Mouse (Mus musculus) stomach, embryonic 15.5 days (tissue): ENCODE results near the gene Nrp1. TPM values are rescaled to one million over a fixed set of nuclear protein-coding genes. Genes with fewer than 3 reads are reported as not detected.

ENCODE experiments used
- ATAC-seq: fragments of 200-750 bp; cut with Nextera tagmentation; 2 replicates; pipeline ENCODE4 v1.8.0; 2017; ENCODE audit warnings: low read depth, moderate number of reproducible peaks, moderate TSS enrichment; ENCODE audit not compliant: insufficient read depth, low FRiP score
- H3K27ac ChIP-seq: fragments of 300-500 bp; sonication (generic); 2 replicates; pipeline ENCODE4 v1.5.1; 2015; ENCODE audit warnings: mild to moderate bottlenecking, inconsistent platforms
- H3K27me3 ChIP-seq: fragments of 300-500 bp; sonication (generic); replicated peaks from 2 replicates; pipeline ENCODE4 v1.6.1; 2015; ENCODE audit warnings: inconsistent platforms
- H3K36me3 ChIP-seq: fragments of 300-500 bp; sonication (generic); 2 replicates; pipeline ENCODE4 v1.6.1; 2015; ENCODE audit warnings: inconsistent platforms
- H3K4me1 ChIP-seq: fragments of 300-500 bp; sonication (generic); 2 replicates; pipeline ENCODE4 v1.6.1; 2015; ENCODE audit warnings: inconsistent platforms
- H3K4me2 ChIP-seq: fragments of 300-500 bp; sonication (generic); 2 replicates; pipeline ENCODE4 v1.6.1; 2015; ENCODE audit warnings: mild to moderate bottlenecking, inconsistent platforms
- H3K4me3 ChIP-seq: fragments of 300-500 bp; sonication (generic); replicated peaks from 2 replicates; pipeline ENCODE4 v1.5.1; 2015; ENCODE audit warnings: inconsistent platforms
- H3K9ac ChIP-seq: fragments of 300-500 bp; sonication (generic); 2 replicates; pipeline ENCODE4 v1.6.1; 2015; ENCODE audit warnings: inconsistent platforms
- H3K9me3 ChIP-seq: fragments of 300-500 bp; sonication (generic); 2 replicates; pipeline ENCODE4 v1.6.1; 2016; ENCODE audit warnings: inconsistent platforms
- WGBS: fragments of 180-500 bp; shearing (Covaris S2); methylation state at CpG from one replicate; pipeline ENCODE4 v1.1.7; 2015; 5-methylcytosine and 5-hydroxymethylcytosine counted together
- polyA plus RNA-seq: library from polyadenylated mRNA; unstranded; fragments of >200 nt; fragmentation: Nextera tagmentation; extraction: Ambion mirVana; gene quantifications from 2 replicates; pipeline ENCODE4 v1.2.1, GENCODE M21; 2015

Nrp1 gene
- polyA plus RNA-seq, 1 experiment from 2014 or later, result 62.7 TPM

GRCm38 (mm10) chr8:128454026-128454425, 95.6 kb downstream of the Nrp1 start:
- H3K36me3 ChIP-seq, result no peaks in the 10 kb centered on the region
- H3K4me2 ChIP-seq, result no peak overlapping the region
- no peaks in the 10 kb centered on the region for H3K4me1 ChIP-seq
- no peak for ATAC-seq
- H3K4me3 ChIP-seq, result no peak overlapping the region
- H3K9ac ChIP-seq, result no peak overlapping the region
- H3K27me3 ChIP-seq, result no peaks in the 10 kb centered on the region
- H3K27ac ChIP-seq, result no peak overlapping the region
- H3K9me3 ChIP-seq, result no peaks in the 10 kb centered on the region
- WGBS, result 84% methylated on average over 3 of the region's 3 CpGs

DNA sequence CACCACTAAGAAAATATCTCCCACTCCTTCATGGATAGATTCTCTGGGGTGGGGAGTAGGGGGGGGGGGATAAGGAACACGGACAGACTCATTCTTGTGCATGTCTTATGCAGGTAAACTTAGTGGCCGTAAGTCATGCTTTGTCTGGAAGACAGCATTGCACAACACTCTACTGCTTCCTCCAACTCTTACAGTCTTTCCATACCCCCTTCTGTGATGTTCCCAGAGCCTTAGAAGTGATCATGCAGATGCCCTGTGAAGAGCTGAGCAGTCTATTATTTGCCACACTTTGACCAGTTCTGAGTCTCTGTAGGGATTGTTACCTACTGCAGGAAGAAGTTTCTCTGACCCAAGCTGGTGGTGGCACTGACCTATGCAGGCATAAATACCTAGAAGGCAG, 98.9 kb downstream of the Nrp1 start:
- Histone ChIP-seq H3K4me1 (no peaks in the 10 kb centered on the region), H3K36me3 (no peaks in the 10 kb centered on the region), H3K4me2 (no peak overlapping the region), H3K9me3 (no peaks in the 10 kb centered on the region), H3K4me3 (no peak overlapping the region), H3K9ac (no peak overlapping the region), H3K27me3 (no peaks in the 10 kb centered on the region), H3K27ac (no peak overlapping the region)
- no peak for ATAC-seq
- WGBS, result 75% methylated on average over 2 of the region's 2 CpGs

DNA sequence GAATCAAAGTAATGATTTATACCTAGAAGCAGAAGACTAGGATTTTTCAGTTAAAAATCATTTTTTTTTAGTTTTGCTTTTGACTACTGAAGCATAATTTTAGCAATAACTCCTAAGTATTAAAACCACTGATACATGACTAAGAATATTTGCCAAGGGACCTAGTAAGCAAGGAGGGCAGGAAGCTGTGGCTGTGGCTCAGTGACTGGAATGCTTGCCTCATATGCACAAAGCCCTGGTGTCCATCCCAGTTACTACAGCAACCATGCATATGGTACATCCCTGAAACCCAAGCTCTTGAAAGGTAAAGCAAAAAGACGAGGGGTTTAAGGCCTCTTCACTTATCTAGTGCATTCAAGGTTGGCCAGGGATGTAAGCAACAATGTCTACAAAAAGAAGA, 101.3 kb downstream of the Nrp1 start:
- WGBS, result 69% methylated on average over 1 of the region's 1 CpGs
- no peak for ATAC-seq

DNA sequence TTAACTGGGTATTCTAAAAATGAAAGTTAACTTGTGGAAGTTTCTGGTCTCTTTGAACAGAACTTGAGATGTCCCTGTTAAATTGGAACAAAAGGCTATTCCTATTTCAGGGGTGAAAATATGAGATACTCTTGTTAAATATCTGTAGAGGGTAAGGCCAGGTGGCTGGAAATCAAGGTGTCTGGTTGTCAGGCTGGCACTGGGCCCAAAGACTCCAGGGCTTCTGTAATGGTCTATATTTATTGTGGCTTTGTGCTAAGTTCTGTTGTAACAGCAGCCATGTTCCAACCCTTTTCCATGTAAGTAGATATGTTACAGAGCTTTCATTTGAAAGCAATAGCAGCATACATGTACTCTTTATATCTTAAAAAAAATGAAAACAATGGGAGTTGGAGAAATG, 103.3 kb downstream of the Nrp1 start:
- no peaks in the 10 kb centered on the region for H3K27me3 ChIP-seq

More for the DNA sequence above, 101.3 kb downstream of the Nrp1 start:
- no peaks in the 10 kb centered on the region for H3K36me3 ChIP-seq
- no peaks in the 10 kb centered on the region for H3K9me3 ChIP-seq
- no peaks in the 10 kb centered on the region for H3K4me1 ChIP-seq
- no peak overlapping the region for H3K4me3 ChIP-seq
- H3K27me3 ChIP-seq, result no peaks in the 10 kb centered on the region
- no peak overlapping the region for H3K4me2 ChIP-seq
- H3K27ac ChIP-seq, result no peak overlapping the region
- H3K9ac ChIP-seq, result no peak overlapping the region

GRCm38 (mm10) chr8:128463162-128463561, 104.8 kb downstream of the Nrp1 start:
- Histone ChIP-seq H3K27ac (no peak overlapping the region), H3K9me3 (no peaks in the 10 kb centered on the region), H3K9ac (no peak overlapping the region), H3K4me1 (peaks cover 5% of the 10 kb centered on the region; the same call in 1 of the 2 replicates), H3K27me3 (no peaks in the 10 kb centered on the region), H3K36me3 (peaks cover 2% of the 10 kb centered on the region; the same call in 1 of the 2 replicates), H3K4me2 (no peak overlapping the region), H3K4me3 (no peak overlapping the region)
- ATAC-seq, result no peak

More for the DNA sequence above, 103.3 kb downstream of the Nrp1 start:
- peaks cover 5% of the 10 kb centered on the region; the same call in 1 of the 2 replicates for H3K4me1 ChIP-seq
- no peak overlapping the region for H3K9ac ChIP-seq
- no peak overlapping the region for H3K27ac ChIP-seq
- no peaks in the 10 kb centered on the region for H3K36me3 ChIP-seq
- no peak overlapping the region for H3K4me3 ChIP-seq
- ATAC-seq, result no peak
- H3K9me3 ChIP-seq, result no peaks in the 10 kb centered on the region
- H3K4me2 ChIP-seq, result no peak overlapping the region

DNA sequence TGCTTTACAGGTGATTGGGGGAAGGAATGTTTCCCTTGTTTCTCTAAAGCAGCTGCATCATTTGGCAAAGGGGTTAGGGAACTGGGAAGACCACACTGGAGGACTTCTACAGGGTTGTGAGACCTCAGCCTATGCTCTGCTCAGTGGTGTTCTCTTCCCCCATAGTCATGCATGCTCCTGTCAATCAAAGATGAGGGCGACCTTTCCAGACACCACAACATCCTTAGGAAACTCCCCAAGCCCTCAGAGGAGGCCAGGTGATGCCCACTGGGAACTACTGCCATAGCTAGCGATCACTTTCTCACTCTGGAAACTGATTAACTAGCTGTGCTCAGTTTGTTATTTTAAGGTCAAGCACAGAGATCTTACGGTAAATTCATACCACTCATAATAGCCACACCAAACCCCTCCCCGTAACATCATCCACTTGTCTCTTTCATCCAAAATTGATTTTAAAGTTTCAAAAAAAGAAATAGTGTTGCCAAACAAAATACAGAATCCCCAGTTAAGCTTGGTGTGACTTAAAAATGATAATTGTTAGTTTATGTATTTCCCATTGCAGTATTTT, 105.7 kb downstream of the Nrp1 start:
- H3K9ac ChIP-seq, result no peak overlapping the region
- peaks cover 5% of the 10 kb centered on the region; the same call in 1 of the 2 replicates for H3K4me1 ChIP-seq
- H3K9me3 ChIP-seq, result no peaks in the 10 kb centered on the region
- ATAC-seq, result no peak
- H3K27ac ChIP-seq, result 0 out of 2 replicates have a peak overlapping the region, but pooled peaks have one; percentile 0
- 79% methylated on average over 4 of the region's 4 CpGs for WGBS
- H3K27me3 ChIP-seq, result no peaks in the 10 kb centered on the region
- H3K4me2 ChIP-seq, result no peak overlapping the region
- H3K4me3 ChIP-seq, result no peak overlapping the region
- H3K36me3 ChIP-seq, result peaks cover 10% of the 10 kb centered on the region; the same call in 1 of the 2 replicates

- no peak overlapping the region for H3K9ac ChIP-seq
- no peak overlapping the region for H3K4me2 ChIP-seq
- H3K4me3 ChIP-seq, result no peak overlapping the region
- no peak overlapping the region; the same call in 1 of the 2 replicates for H3K27ac ChIP-seq
- peaks cover 5% of the 10 kb centered on the region; the same call in 1 of the 2 replicates for H3K4me1 ChIP-seq
- ATAC-seq, result 0 out of 2 replicates have a peak, but pooled peaks have one; percentile 27
- no peaks in the 10 kb centered on the region for H3K9me3 ChIP-seq
- no peaks in the 10 kb centered on the region for H3K27me3 ChIP-seq
- H3K36me3 ChIP-seq, result peaks cover 15% of the 10 kb centered on the region; the same call in 1 of the 2 replicates
- WGBS, result 61% methylated on average over 2 of the region's 2 CpGs
Observed at GRCm38 (mm10) chr8:128465553-128465952, 107.1 kb downstream of the Nrp1 start.

- Histone ChIP-seq H3K4me2 (no peak overlapping the region), H3K27ac (no peak overlapping the region), H3K27me3 (no peaks in the 10 kb centered on the region), H3K9ac (no peak overlapping the region), H3K4me1 (peaks cover 5% of the 10 kb centered on the region; the same call in 1 of the 2 replicates), H3K36me3 (peaks cover 15% of the 10 kb centered on the region; the same call in 1 of the 2 replicates), H3K4me3 (no peak overlapping the region), H3K9me3 (no peaks in the 10 kb centered on the region)
- ATAC-seq, result no peak
- WGBS, result 64% methylated on average over 4 of the region's 4 CpGs
Observed at GRCm38 (mm10) chr8:128466681-128467430, 108.5 kb downstream of the Nrp1 start.

GRCm38 (mm10) chr8:128470097-128470496, 111.7 kb downstream of the Nrp1 start:
- no peak for ATAC-seq
- Histone ChIP-seq H3K4me3 (no peak overlapping the region), H3K27ac (no peak overlapping the region), H3K27me3 (no peaks in the 10 kb centered on the region), H3K9me3 (no peaks in the 10 kb centered on the region), H3K4me2 (no peak overlapping the region), H3K4me1 (peaks cover 2% of the 10 kb centered on the region; the same call in 1 of the 2 replicates), H3K9ac (no peak overlapping the region), H3K36me3 (peaks cover 15% of the 10 kb centered on the region; the same call in 1 of the 2 replicates)
- WGBS, result 65% methylated on average over 2 of the region's 2 CpGs

GRCm38 (mm10) chr8:128471186-128471585, 112.8 kb downstream of the Nrp1 start:
- no peak overlapping the region for H3K27ac ChIP-seq
- H3K9me3 ChIP-seq, result no peaks in the 10 kb centered on the region
- 87% methylated on average over 2 of the region's 2 CpGs for WGBS

DNA sequence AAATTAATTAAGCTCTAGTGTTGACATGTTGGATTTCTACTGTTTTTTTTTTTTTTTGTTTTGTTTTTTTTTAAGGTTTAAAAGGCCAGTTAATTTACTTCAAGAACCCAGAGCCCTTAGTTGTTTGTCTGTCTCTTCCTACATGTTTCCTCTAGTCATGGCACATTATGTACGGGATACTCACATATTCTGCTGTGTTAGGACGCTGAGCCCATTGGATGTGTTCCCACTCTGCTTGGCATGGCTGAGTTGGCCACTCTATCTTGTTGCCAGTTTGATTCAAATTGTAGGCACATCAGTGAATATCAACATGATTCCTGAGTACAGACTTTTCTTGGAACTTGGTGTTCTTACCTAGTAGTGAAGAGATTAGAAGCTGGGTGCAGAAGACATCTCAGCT, 114.5 kb downstream of the Nrp1 start:
- Histone ChIP-seq H3K4me1 (no peaks in the 10 kb centered on the region), H3K27ac (no peak overlapping the region), H3K36me3 (peaks cover 15% of the 10 kb centered on the region; the same call in 1 of the 2 replicates), H3K9me3 (no peaks in the 10 kb centered on the region), H3K4me2 (no peak overlapping the region), H3K9ac (no peak overlapping the region), H3K4me3 (no peak overlapping the region), H3K27me3 (no peaks in the 10 kb centered on the region)
- WGBS, result 88% methylated on average over 2 of the region's 2 CpGs
- no peak for ATAC-seq

More at GRCm38 (mm10) chr8:128471186-128471585, 112.8 kb downstream of the Nrp1 start:
- H3K36me3 ChIP-seq, result peaks cover 15% of the 10 kb centered on the region; the same call in 1 of the 2 replicates
- no peak overlapping the region for H3K4me3 ChIP-seq
- no peak overlapping the region for H3K4me2 ChIP-seq
- no peaks in the 10 kb centered on the region for H3K27me3 ChIP-seq
- ATAC-seq, result no peak
- H3K9ac ChIP-seq, result no peak overlapping the region
- H3K4me1 ChIP-seq, result no peaks in the 10 kb centered on the region
